Mouse (Mus musculus): ENCODE data around the gene Reln.

Reln gene

DNA sequence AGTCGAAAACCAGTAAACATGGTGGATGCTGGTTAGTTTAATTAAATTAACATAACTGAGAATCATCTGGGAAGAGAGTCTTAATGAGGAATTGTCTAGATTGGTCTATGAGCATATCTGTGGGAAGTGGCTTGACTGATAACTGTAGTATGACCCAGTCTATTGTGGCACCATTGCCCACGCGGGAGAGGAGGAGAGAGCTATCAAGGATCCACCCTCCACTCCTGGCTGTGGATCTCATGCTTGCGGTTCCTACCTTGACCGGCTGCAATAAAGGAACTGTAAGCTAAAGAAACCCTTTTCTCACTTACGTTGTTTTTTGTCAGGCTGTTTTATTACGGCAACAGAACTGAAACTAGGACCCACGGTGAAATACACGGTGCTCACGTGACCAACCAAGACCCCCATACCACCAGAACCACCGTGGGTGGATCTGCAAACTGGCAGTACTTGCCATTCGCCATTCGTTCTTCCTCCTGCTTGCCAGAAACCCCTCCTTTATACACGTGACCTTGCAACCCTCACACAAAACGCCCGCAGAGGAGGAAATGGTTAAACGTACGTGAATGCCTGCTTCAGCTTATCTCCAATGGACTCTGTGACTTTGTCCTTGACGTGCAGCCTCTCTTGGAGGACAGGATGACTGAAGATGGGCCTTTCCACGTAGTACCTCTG is 497.7 kb downstream of the Reln start:
- DNase-seq (ENCODE audit: low spot score in 2 of 2): no peak

DNA sequence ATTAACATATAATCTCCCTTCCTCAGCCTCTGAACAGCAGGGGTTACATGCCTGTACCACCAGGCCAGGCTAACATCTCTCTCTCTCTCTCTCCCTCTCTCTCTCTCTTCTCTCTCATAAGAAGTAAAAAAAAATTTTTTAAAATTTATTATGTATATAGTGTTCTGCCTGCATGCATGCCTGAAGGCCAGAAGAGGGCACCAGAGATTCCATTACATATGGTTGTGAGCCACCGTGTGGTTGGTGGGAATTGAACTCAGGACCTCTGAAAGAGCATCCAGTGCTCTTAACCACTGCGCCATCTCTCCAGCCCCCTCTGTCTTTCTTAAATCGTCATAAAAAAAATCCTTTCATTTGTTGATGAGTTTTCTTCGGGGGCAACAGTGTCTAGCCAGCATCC is 499.8 kb downstream of the Reln start:
- no peak for DNase-seq (ENCODE audit: low spot score in 2 of 2)

Data from right cerebral cortex, postnatal 36 days (tissue).